Mouse (Mus musculus) kidney, adult 2 months (tissue): ENCODE results near the gene Micu2.

ENCODE experiments used
- CTCF ChIP-seq: fragments of 200-500 bp; conservative IDR thresholded peaks from 2 replicates; pipeline ENCODE4 v1.5.1; 2011; ENCODE audit warnings: low read depth, mild to moderate bottlenecking, control low read depth, low read length, moderate library complexity, mixed read lengths; ENCODE audit not compliant: insufficient read depth, insufficient read length
- POLR2A ChIP-seq: fragments of 200-500 bp; IDR thresholded peaks from one replicate; pipeline ENCODE4 v1.6.1; 2011; ENCODE audit warnings: low read depth, low read length, control low read depth

DNA sequence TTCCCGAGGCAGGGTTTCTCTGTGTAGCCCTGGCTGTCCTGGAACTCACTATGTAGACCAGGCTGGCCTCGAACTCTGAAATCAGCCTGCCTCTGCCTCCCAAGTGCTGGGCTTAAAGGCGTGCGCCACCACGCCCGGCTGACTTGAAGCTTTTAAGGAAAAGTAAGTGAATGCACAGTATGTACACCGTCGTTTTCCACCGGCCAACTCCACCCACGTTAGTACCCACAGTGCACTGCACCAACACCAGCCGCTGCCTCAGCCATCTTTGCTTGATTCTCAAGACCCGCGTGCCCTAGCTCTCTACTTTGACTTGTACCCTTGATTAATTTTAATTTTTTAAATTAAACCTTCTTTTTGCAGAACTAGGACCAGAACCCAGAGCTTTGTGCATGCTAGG lies 64.4 kb downstream of the Micu2 start:
- TF ChIP-seq POLR2A, result no peak
- no peak for TF ChIP-seq CTCF
